Mouse (Mus musculus) small intestine, adult 2 months (tissue): Measurements from ENCODE around the gene Atp7b.

Source experiments
- CTCF ChIP-seq: fragments of 200-500 bp; IDR thresholded peaks from 2 replicates; pipeline ENCODE4 v1.5.1; 2012; ENCODE audit warnings: low read depth, mild to moderate bottlenecking, control low read depth, inconsistent platforms, low read length, moderate library complexity, mixed read lengths; ENCODE audit not compliant: insufficient replicate concordance, insufficient read length; ENCODE audit errors: extremely low read depth
- POLR2A ChIP-seq: fragments of 200-500 bp; IDR thresholded peaks from 2 replicates; pipeline ENCODE4 v1.6.1; 2012; ENCODE audit warnings: low read depth, mild to moderate bottlenecking, control low read depth, inconsistent platforms, low read length, moderate library complexity

- TF ChIP-seq CTCF (no peak), POLR2A (no peak)
Observed at GRCm38 (mm10) chr8:22089226-22089625, 29.1 kb upstream of the Atp7b start.
